Mouse (Mus musculus) CH12.LX (cell line): ENCODE measurements around the gene Gabrr2.

Source experiments
- CTCF ChIP-seq, 2 experiments: IDR thresholded peaks in 1 of 2; conservative IDR thresholded peaks in 1 of 2; 2 replicates each; pipeline ENCODE4 v1.5.1; 2011 to 2012; ENCODE audit warnings: low read depth in 2 of 2, low read length in 2 of 2, improper control_type of control experiment in 1 of 2, inconsistent platforms in 1 of 2, mild to moderate bottlenecking in 1 of 2, moderate library complexity in 1 of 2
- GABPA ChIP-seq: IDR thresholded peaks from 2 replicates; pipeline ENCODE4 v1.6.1; 2012; ENCODE audit warnings: low read depth, low read length, improper control_type of control experiment, inconsistent platforms; ENCODE audit not compliant: insufficient replicate concordance
- MAX ChIP-seq: IDR thresholded peaks from 2 replicates; pipeline ENCODE4 v1.6.1; 2011; ENCODE audit warnings: low read length, improper control_type of control experiment
- POLR2A ChIP-seq: IDR thresholded peaks from 2 replicates; pipeline ENCODE4 v1.6.1; 2011; ENCODE audit warnings: low read depth, mild to moderate bottlenecking, improper control_type of control experiment, low read length
- TBP ChIP-seq: conservative IDR thresholded peaks from 2 replicates; pipeline ENCODE4 v1.6.1; 2011; ENCODE audit warnings: low read depth, low read length, improper control_type of control experiment
- USF2 ChIP-seq: conservative IDR thresholded peaks from 2 replicates; pipeline ENCODE4 v1.6.1; 2011; ENCODE audit warnings: low read depth, low read length, improper control_type of control experiment

- TF ChIP-seq CTCF (conservative IDR thresholded peaks at IDR 0.05 in 1 of 2, IDR thresholded peaks at IDR 0.05 in 1 of 2; ENCODE audit: low read depth in 2 of 2, low read length in 2 of 2) (no peak), POLR2A (peak; percentile 61), USF2 (no peak), TBP (no peak), GABPA (no peak), MAX (peak; percentile 85)
Observed at GRCm38 (mm10) chr4:33072526-33073161, 9.8 kb downstream of the Gabrr2 start.
